Mouse (Mus musculus): ENCODE data around the gene Setd3. TPM values are rescaled to one million over a fixed set of nuclear protein-coding genes. Genes with fewer than 3 reads are reported as not detected.

The Setd3 gene
- polyA plus RNA-seq, 1 experiment from 2014 or later, result 83.3 TPM

DNA sequence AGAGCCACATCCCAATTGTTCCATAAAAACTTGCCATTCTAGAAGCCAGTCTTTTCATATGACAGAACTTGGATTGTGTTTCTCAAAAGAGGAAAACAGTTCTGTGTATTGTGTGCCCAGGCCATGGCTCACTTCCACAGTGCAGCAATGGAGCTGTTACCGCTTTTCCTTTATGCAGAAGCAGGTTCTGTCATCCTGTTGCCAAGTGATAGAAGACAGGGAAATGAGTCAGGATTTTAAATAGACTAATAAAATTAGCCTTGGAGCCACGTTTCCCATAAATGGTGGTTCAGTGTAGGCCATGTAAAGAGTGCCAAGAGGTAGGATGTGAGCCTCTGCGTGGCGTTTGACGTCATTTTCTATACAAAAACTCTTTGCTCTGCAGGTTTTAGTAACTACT, 14.8 kb upstream of the Setd3 start:
- Histone ChIP-seq H3K27ac (ENCODE audit: low read depth, low read length) (no peak overlapping the region), H3K4me1 (ENCODE audit: control insufficient read depth, insufficient read depth, low read length) (no peaks in the 10 kb centered on the region), H3K9me3 (ENCODE audit: control insufficient read depth, low read length) (no peaks in the 10 kb centered on the region), H3K9ac (ENCODE audit: low read length) (no peak overlapping the region), H3K4me2 (no peak overlapping the region), H3K4me3 (ENCODE audit: low read depth, low read length) (no peak overlapping the region), H3K27me3 (ENCODE audit: control insufficient read depth, insufficient read depth, low read length) (no peaks in the 10 kb centered on the region), H3K36me3 (ENCODE audit: control insufficient read depth, insufficient read depth, low read length) (peaks cover 45% of the 10 kb centered on the region; the same call in 1 of the 2 replicates)
- ATAC-seq (ENCODE audit: low FRiP score) (no peak), DNase-seq (ENCODE audit: low spot score, missing footprints) (no peak)
- 95% methylated on average over 5 of the region's 5 CpGs for WGBS

- H3K4me3 ChIP-seq (ENCODE audit: low read depth, low read length), result no peak overlapping the region
- no peaks in the 10 kb centered on the region for H3K9me3 ChIP-seq (ENCODE audit: control insufficient read depth, low read length)
- H3K36me3 ChIP-seq (ENCODE audit: control insufficient read depth, insufficient read depth, low read length), result peaks cover 36% of the 10 kb centered on the region
- H3K4me2 ChIP-seq, result no peak overlapping the region
- no peak for DNase-seq (ENCODE audit: low spot score, missing footprints)
- 91% methylated on average over 6 of the region's 6 CpGs for WGBS
- no peak overlapping the region for H3K27ac ChIP-seq (ENCODE audit: low read depth, low read length)
- no peak for ATAC-seq (ENCODE audit: low FRiP score)
- no peaks in the 10 kb centered on the region for H3K4me1 ChIP-seq (ENCODE audit: control insufficient read depth, insufficient read depth, low read length)
- no peaks in the 10 kb centered on the region for H3K27me3 ChIP-seq (ENCODE audit: control insufficient read depth, insufficient read depth, low read length)
- H3K9ac ChIP-seq (ENCODE audit: low read length), result no peak overlapping the region
Measured at GRCm38 (mm10) chr12:108187541-108188091, 8.5 kb upstream of the Setd3 start.

- H3K4me2 ChIP-seq, result no peak overlapping the region
- H3K9ac ChIP-seq (ENCODE audit: low read length), result no peak overlapping the region
- H3K4me3 ChIP-seq (ENCODE audit: low read depth, low read length), result no peak overlapping the region
- no peaks in the 10 kb centered on the region for H3K27me3 ChIP-seq (ENCODE audit: control insufficient read depth, insufficient read depth, low read length)
- DNase-seq (ENCODE audit: low spot score, missing footprints), result no peak
- no peak for ATAC-seq (ENCODE audit: low FRiP score)
- H3K36me3 ChIP-seq (ENCODE audit: control insufficient read depth, insufficient read depth, low read length), result peaks cover 5% of the 10 kb centered on the region; the same call in 1 of the 2 replicates
- 93% methylated on average over 6 of the region's 6 CpGs for WGBS
- no peak overlapping the region for H3K27ac ChIP-seq (ENCODE audit: low read depth, low read length)
- peaks cover 13% of the 10 kb centered on the region for H3K4me1 ChIP-seq (ENCODE audit: control insufficient read depth, insufficient read depth, low read length)
- H3K9me3 ChIP-seq (ENCODE audit: control insufficient read depth, low read length), result no peaks in the 10 kb centered on the region
Measured at GRCm38 (mm10) chr12:108181716-108182115, 2.6 kb upstream of the Setd3 start.

DNA sequence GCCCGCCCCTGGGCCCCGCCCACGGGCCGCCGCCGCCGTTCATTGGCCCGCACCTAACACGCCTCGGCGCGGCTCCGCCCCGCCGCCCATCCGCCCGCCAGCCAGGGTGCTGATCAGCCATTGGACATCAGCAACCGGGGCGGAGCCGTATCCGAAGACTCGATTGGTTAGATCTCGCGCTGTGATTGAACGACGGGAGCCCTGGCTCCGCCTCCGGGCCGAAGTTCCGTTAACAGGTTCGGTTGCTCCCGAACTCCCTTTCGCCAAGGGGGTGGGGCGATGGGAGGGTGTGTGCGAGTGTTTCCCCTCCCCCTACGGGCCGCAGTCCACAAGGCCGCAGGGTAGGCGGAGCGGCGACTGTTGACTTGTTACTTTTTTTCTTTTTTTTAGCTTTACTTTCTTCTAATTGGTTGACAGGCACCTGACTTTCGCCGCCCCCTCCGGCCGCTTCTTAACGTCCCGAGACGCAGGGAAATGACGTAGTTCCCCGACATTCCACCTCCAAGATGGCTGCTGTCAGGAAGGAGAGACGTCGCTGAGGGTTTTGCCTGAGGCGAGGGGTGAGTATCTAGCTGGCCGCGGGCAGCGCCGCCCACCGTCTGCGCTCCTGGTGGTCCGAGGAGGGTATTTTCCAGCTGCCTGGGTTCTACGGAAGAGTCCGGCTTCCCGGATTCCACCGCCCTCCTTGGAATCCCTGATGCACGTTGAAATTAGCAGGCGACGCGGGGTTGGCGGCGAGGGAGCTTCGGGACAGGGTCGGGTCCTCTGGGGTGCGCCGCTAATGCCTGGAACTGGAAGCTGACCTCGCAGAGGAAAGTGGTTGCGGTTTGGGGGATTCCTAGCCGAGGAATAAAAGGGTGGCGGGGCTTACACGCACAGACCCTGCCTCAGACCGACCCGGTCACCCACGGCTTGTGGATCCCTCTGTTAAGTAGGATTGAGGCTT, 480 bp upstream of the Setd3 start, which contains the start of gene Ccnk:
Gene Ccnk (plus strand): TSS at position 259 of the 946 bp plus-strand sequence.
- H3K4me2 ChIP-seq, result peak within 1 kb of the TSS; percentile 92
- peak; percentile 98 for ATAC-seq (ENCODE audit: low FRiP score)
- WGBS, result under 1% methylated on average over 79 of the region's 82 CpGs

GRCm38 (mm10) chr12:108178331-108179245, 526 bp downstream of the Setd3 start:
- ATAC-seq (ENCODE audit: low FRiP score), result no peak; the same call in none of the 2 replicates

More for the DNA sequence above, 480 bp upstream of the Setd3 start, which contains the start of gene Ccnk:
- H3K9me3 ChIP-seq (ENCODE audit: control insufficient read depth, low read length), result no peaks in the 10 kb centered on the region
- H3K9ac ChIP-seq (ENCODE audit: low read length), result peak within 1 kb of the TSS; percentile 94
- peaks cover 13% of the 10 kb centered on the region for H3K4me1 ChIP-seq (ENCODE audit: control insufficient read depth, insufficient read depth, low read length)
- H3K4me3 ChIP-seq (ENCODE audit: low read depth, low read length), result peak within 1 kb of the TSS; percentile 99
- peak; percentile 100 for DNase-seq (ENCODE audit: low spot score, missing footprints)
- peak within 1 kb of the TSS; percentile 57 for H3K27ac ChIP-seq (ENCODE audit: low read depth, low read length)
- no peaks in the 10 kb centered on the region for H3K27me3 ChIP-seq (ENCODE audit: control insufficient read depth, insufficient read depth, low read length)
- H3K36me3 ChIP-seq (ENCODE audit: control insufficient read depth, insufficient read depth, low read length), result no peaks in the 10 kb centered on the region

GRCm38 (mm10) chr12:108176366-108176765, 2.7 kb downstream of the Setd3 start:
- DNase-seq (ENCODE audit: low spot score, missing footprints) (no peak), ATAC-seq (ENCODE audit: low FRiP score) (no peak)
- Histone ChIP-seq H3K36me3 (ENCODE audit: control insufficient read depth, insufficient read depth, low read length) (no peaks in the 10 kb centered on the region), H3K4me2 (no peak overlapping the region), H3K27me3 (ENCODE audit: control insufficient read depth, insufficient read depth, low read length) (no peaks in the 10 kb centered on the region), H3K27ac (ENCODE audit: low read depth, low read length) (no peak overlapping the region), H3K9ac (ENCODE audit: low read length) (no peak overlapping the region), H3K4me3 (ENCODE audit: low read depth, low read length) (no peak overlapping the region), H3K9me3 (ENCODE audit: control insufficient read depth, low read length) (no peaks in the 10 kb centered on the region), H3K4me1 (ENCODE audit: control insufficient read depth, insufficient read depth, low read length) (peaks cover 13% of the 10 kb centered on the region)
- WGBS, result 80% methylated on average over 3 of the region's 3 CpGs

More at GRCm38 (mm10) chr12:108178331-108179245, 526 bp downstream of the Setd3 start:
- Histone ChIP-seq H3K4me2 (peak overlapping the region; percentile 92), H3K9me3 (ENCODE audit: control insufficient read depth, low read length) (no peaks in the 10 kb centered on the region), H3K4me1 (ENCODE audit: control insufficient read depth, insufficient read depth, low read length) (peaks cover 13% of the 10 kb centered on the region), H3K36me3 (ENCODE audit: control insufficient read depth, insufficient read depth, low read length) (no peaks in the 10 kb centered on the region), H3K27me3 (ENCODE audit: control insufficient read depth, insufficient read depth, low read length) (no peaks in the 10 kb centered on the region), H3K9ac (ENCODE audit: low read length) (peak overlapping the region; percentile 94), H3K4me3 (ENCODE audit: low read depth, low read length) (peak overlapping the region; percentile 99), H3K27ac (ENCODE audit: low read depth, low read length) (peak overlapping the region; percentile 57)
- WGBS, result under 1% methylated on average over 88 of the region's 103 CpGs
- peak; percentile 93 for DNase-seq (ENCODE audit: low spot score, missing footprints)

GRCm38 (mm10) chr12:108174606-108175505, 4.3 kb downstream of the Setd3 start:
- Histone ChIP-seq H3K4me2 (no peak overlapping the region), H3K27ac (ENCODE audit: low read depth, low read length) (no peak overlapping the region), H3K9ac (ENCODE audit: low read length) (no peak overlapping the region), H3K4me3 (ENCODE audit: low read depth, low read length) (no peak overlapping the region), H3K27me3 (ENCODE audit: control insufficient read depth, insufficient read depth, low read length) (no peaks in the 10 kb centered on the region), H3K9me3 (ENCODE audit: control insufficient read depth, low read length) (no peaks in the 10 kb centered on the region), H3K4me1 (ENCODE audit: control insufficient read depth, insufficient read depth, low read length) (peaks cover 8% of the 10 kb centered on the region), H3K36me3 (ENCODE audit: control insufficient read depth, insufficient read depth, low read length) (no peaks in the 10 kb centered on the region)
- DNase-seq (ENCODE audit: low spot score, missing footprints) (no peak), ATAC-seq (ENCODE audit: low FRiP score) (no peak)
- WGBS, result 78% methylated on average over 8 of the region's 8 CpGs

DNA sequence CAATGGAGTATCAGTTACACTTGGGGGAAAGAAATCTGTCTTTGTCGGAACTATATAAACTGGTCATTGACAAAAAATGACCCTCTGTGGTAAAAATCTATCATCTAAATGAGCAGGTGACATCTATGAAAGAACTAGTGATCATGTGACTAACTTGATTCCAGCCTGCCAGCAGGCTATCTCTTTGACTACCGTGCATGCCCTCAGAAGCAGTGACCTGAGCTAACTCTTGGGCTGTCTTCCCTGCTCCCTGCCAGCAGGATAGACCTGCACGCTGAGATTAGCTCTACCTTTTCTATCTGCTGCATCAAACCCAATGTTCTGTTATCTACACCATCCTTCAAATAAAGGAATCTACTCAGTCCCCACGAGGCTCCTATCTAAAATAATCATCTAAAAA, 6.5 kb downstream of the Setd3 start:
- DNase-seq (ENCODE audit: low spot score, missing footprints), result no peak
- H3K9ac ChIP-seq (ENCODE audit: low read length), result no peak overlapping the region
- H3K4me3 ChIP-seq (ENCODE audit: low read depth, low read length), result no peak overlapping the region

More for the DNA sequence above, 6.5 kb downstream of the Setd3 start:
- Histone ChIP-seq H3K27me3 (ENCODE audit: control insufficient read depth, insufficient read depth, low read length) (no peaks in the 10 kb centered on the region), H3K36me3 (ENCODE audit: control insufficient read depth, insufficient read depth, low read length) (no peaks in the 10 kb centered on the region), H3K4me1 (ENCODE audit: control insufficient read depth, insufficient read depth, low read length) (peaks cover 2% of the 10 kb centered on the region), H3K4me2 (no peak overlapping the region), H3K9me3 (ENCODE audit: control insufficient read depth, low read length) (no peaks in the 10 kb centered on the region), H3K27ac (ENCODE audit: low read depth, low read length) (no peak overlapping the region)
- 78% methylated on average over 4 of the region's 4 CpGs for WGBS
- ATAC-seq (ENCODE audit: low FRiP score), result no peak

Measured in midbrain, embryonic 11.5 days (tissue).